Mouse (Mus musculus) frontal cortex, postnatal 25 days (tissue): ENCODE measurements around the gene C2cd3.
"Not testable (repeated sequence)": the region's sequence is repeated elsewhere in the genome, so short reads cannot be mapped to it uniquely, and the experiment has no call there.

ENCODE experiments used
- DNase-seq, 2 experiments: peaks; one replicate each; pipeline ENCODE4 v3.0.0; 2022; ENCODE audit warnings: low spot score in 2 of 2

C2cd3 gene

DNA sequence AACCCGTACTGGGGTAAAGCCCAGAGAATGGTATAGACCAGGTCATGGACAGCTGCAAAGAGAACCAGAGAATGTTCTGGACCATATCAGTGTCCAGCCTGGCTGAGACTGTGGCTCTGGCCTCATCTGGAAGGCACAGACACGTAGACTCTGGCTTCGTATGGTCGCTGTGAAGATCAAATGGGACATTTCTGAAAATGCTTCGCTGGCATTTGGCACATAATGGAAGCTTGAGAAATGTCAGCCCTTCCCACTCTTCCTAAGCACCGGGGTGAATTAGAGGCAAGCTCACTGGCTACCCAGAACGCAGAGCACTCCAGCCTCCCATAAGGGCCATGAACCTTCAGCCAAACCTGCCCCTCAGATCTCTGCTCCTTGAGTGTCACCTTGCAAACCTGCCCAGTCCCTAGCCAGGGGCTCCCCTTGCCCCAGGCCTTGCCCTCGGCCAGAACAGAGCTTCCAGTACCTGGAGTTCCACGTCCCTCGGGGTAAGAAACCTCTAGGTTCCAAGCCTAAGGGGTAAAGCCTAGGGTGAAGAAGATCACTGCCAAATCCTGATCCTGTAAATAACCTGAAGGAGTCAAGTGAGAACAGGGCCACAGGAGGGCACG is 98.9 kb downstream of the C2cd3 start:
- DNase-seq, result no peak

- no peak for DNase-seq
Observed at GRCm38 (mm10) chr7:100471407-100471797, 99.4 kb downstream of the C2cd3 start.

DNA sequence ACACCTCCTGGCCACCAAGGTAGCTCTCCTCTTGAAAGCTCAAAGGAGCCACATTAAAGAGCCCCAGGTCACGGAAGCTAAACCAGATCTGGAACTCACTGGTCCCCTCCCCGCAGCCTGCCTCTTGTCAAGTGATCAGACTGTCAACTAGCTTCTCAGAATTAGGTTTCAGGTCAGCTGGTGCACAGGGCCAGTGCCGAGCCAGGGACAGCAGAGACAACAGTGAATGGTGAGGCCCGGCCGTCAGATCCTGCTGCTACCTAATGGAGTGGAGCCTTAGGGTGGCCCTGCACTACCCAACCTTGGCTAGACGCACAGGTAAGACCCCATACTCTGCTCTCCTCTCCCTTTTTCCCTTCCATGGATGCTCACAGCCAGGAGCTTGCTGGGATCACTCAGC is 100.7 kb downstream of the C2cd3 start, which contains the start of gene Ucp3:
TSS of gene Ucp3 (plus strand) at position 214 of the 400 bp plus-strand sequence.
- DNase-seq, result no peak

- DNase-seq, result no peak
Observed at GRCm38 (mm10) chr7:100473846-100474454, 101.9 kb downstream of the C2cd3 start.

- DNase-seq, result no peak
Observed at GRCm38 (mm10) chr7:100474680-100475079, 102.6 kb downstream of the C2cd3 start.

- DNase-seq, result no peak
Observed at GRCm38 (mm10) chr7:100479100-100479822, 107.2 kb downstream of the C2cd3 start.

GRCm38 (mm10) chr7:100479823-100480164 is 107.8 kb downstream of the C2cd3 start:
- DNase-seq, result no peak

- DNase-seq, result no peak
Observed at GRCm38 (mm10) chr7:100480175-100480574, 108.1 kb downstream of the C2cd3 start.

DNA sequence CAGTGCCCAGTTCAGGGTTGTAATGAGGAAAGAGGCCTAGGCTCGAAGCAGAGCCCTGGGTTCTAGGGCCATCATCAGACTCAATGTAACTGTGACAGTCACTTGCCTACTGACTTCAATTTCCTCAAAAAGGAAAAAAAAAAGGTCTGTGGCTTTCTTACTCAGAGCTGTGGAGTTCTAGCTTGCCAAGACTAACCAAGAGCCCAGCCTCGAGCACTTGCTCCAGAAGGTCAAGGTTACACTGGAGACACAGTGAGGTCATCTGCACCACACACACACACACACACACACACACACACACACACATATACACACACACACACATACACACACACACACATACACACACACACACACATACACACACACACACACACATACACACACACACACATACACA is 110.0 kb downstream of the C2cd3 start:
- DNase-seq, result not testable (repeated sequence)

- no peak for DNase-seq
Observed at GRCm38 (mm10) chr7:100484493-100484892, 112.5 kb downstream of the C2cd3 start.

DNA sequence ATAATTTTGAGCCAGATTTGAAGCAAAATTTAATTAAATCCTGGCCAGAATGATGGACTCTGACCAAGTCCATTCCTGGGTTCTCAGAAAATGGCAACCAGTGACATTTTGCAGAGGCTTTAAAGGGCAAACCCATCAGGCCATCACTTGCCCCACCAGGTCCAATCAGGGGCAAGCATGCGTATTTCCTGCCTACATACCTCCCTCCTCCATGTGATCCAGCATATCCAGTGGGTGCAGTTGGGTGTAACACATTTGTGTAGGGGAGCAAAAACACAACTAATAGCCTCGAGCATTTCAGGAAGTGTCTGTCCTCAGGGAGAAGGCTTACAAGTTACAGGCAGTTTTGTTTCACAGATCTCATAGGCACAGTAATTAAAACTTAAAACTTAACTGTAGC is 115.3 kb downstream of the C2cd3 start:
- DNase-seq, result no peak

- no peak for DNase-seq
Observed at GRCm38 (mm10) chr7:100488474-100489048, 116.5 kb downstream of the C2cd3 start.

GRCm38 (mm10) chr7:100492391-100493116 is 120.5 kb downstream of the C2cd3 start:
- no peak for DNase-seq

DNA sequence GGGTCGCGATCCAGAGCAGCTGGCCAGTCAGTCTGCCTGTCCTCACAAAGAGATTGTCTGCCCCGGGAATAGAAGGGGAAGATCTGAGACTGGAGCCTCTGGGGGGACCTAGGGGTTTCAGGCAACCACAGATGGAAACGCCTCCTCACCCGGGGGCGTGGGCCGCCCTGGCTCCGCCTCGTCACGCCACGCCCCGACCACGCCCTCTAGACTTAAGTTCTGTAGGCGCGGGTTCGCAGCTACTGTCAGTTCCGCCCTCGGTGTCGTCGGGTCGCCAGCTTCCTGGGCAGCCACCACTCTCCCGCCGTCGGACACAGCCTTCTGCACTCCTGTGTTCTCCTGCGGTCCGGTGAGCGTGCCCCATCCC is 121.1 kb downstream of the C2cd3 start, which contains the start of gene Ucp2:
TSS of gene Ucp2 (plus strand) at position 221 of the 367 bp plus-strand sequence.
- DNase-seq, result peak in 1 of 2 experiments; percentile 46

- DNase-seq, result no peak
Observed at GRCm38 (mm10) chr7:100493484-100494414, 121.7 kb downstream of the C2cd3 start.

- no peak for DNase-seq
Observed at GRCm38 (mm10) chr7:100494415-100494831, 122.4 kb downstream of the C2cd3 start.

DNA sequence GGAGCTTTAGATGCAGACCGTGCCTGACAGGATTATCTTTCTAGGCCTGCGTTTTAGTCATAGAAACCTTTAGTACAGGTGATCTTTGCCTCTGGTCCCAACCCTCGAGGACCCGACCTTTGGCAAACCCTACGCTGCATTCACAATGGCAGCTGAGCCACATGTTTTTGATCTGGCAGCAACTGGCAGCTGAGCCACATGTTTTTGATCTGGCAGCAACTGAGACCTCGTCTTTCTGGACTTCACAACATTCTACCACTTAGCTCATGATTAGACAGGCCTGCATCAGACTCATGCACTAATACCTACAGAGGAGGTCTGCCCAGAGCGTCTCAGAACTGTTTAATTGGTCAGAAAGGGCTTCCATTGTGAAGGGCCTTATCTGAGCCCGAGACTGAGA is 123.0 kb downstream of the C2cd3 start:
- no peak for DNase-seq

DNA sequence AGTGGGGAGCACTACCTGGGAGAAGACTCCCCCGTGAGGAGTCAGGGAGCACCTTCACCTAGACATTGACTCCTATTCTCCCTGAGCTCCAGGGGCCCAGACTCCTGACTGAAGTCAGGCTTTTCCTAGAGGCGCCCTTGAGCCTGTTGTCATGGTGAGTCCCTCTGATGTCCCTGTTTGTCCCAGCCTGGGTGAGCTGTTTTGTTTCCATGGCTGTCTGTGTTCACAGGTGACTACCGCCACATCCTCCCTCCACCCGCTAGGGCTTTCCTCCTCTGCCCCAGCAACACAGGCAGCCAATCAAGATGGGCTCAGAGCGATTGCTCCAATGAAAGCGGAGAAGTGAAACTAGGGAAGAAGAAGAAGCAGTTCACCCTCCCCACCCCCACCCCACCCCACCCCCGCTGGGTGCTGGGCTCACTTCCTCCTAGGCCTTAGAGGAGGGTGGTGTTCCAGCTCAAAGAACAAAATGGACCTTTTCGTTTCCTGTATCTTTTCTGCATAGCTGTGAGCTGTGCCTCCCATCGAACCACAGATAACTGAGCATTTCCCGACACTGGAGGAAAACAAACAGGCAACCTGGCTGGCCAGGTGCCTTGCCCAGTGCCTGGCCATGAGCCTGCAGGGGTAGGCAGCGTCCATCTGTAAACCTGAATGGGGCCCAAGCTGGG is 123.7 kb downstream of the C2cd3 start:
- DNase-seq, result peak in 1 of 2 experiments; percentile 37

- no peak for DNase-seq
Observed at GRCm38 (mm10) chr7:100496371-100496770, 124.3 kb downstream of the C2cd3 start.

DNA sequence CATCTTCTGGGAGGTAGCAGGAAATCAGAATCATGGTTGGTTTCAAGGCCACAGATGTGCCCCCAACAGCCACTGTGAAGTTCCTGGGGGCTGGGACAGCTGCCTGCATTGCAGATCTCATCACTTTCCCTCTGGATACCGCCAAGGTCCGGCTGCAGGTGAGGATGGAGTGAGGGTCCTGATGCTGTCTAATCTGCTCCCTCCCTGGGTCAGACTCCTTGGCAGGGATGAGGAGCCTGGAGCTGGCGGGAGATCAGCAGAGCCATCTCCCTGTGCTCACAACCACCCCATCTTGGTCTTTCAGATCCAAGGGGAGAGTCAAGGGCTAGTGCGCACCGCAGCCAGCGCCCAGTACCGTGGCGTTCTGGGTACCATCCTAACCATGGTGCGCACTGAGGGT is 124.8 kb downstream of the C2cd3 start:
- no peak for DNase-seq
